Mouse (Mus musculus) G1E (cell line): ENCODE data around the gene Nfatc2ip.

Experiments used
- CTCF ChIP-seq: IDR thresholded peaks from 2 replicates; pipeline ENCODE4 v1.5.1; 2012; ENCODE audit warnings: low read depth, low read length, inconsistent platforms, mixed read lengths
- GATA1 ChIP-seq: IDR thresholded peaks from 2 replicates; pipeline ENCODE4 v1.6.1; 2012; ENCODE audit warnings: borderline replicate concordance, low read length, inconsistent platforms, mixed read lengths
- GATA2 ChIP-seq: IDR thresholded peaks from 2 replicates; pipeline ENCODE4 v1.6.1; 2012; ENCODE audit warnings: low read depth, low read length, inconsistent platforms, borderline replicate concordance
- POLR2AphosphoS5 ChIP-seq: IDR thresholded peaks from 2 replicates; pipeline ENCODE4 v1.6.1; 2012; ENCODE audit warnings: low read depth, low read length, inconsistent platforms; ENCODE audit not compliant: insufficient replicate concordance
- TAL1 ChIP-seq: conservative IDR thresholded peaks from 2 replicates; pipeline ENCODE4 v1.6.1; 2012; ENCODE audit warnings: low read depth, low read length, inconsistent platforms, mixed read lengths

DNA sequence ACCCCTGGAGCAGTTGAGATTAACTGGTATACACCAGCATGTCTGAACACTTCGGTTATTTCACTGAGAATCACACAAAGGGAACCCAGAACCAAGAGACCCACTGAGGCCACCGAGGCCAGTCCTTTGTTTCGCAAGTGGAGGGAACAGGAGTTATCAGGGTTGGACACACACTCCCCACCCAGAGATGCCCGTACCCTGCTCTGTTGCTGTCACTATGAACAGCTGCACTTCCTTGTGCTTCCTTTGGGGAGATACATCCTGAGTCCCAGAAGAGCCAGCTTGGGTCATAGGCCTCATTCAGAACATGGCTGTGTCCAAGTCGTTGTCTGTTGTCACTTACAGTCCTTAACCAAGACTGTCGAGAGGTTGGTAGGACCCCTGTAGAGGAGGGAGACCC, 33.5 kb downstream of the Nfatc2ip start:
- TF ChIP-seq GATA1 (no peak), CTCF (no peak), TAL1 (no peak), POLR2AphosphoS5 (no peak), GATA2 (no peak)
